Mouse (Mus musculus) forebrain, embryonic 10.5 days (tissue): ENCODE measurements around the gene Shroom1. TPM values are rescaled to one million over a fixed set of nuclear protein-coding genes. Genes with fewer than 3 reads are reported as not detected.

ENCODE experiments used
- DNase-seq: peaks from one replicate; pipeline ENCODE4 v3.0.0-alpha.2; 2017; ENCODE audit warnings: low spot score; ENCODE audit errors: extremely low spot score
- H3K27ac ChIP-seq: fragments of 300-500 bp; sonication (generic); 2 replicates; pipeline ENCODE4 v1.5.1; 2016; ENCODE audit warnings: mild to moderate bottlenecking
- H3K27me3 ChIP-seq: fragments of 300-500 bp; sonication (generic); 2 replicates; pipeline ENCODE4 v1.6.1; 2016; ENCODE audit warnings: mild to moderate bottlenecking; ENCODE audit not compliant: poor library complexity, severe bottlenecking
- H3K36me3 ChIP-seq: fragments of 300-500 bp; sonication (generic); replicated peaks from 2 replicates; pipeline ENCODE4 v1.6.1; 2016; ENCODE audit warnings: mild to moderate bottlenecking, moderate library complexity
- H3K4me1 ChIP-seq: fragments of 300-500 bp; sonication (generic); 2 replicates; pipeline ENCODE4 v1.6.1; 2016
- H3K4me3 ChIP-seq: fragments of 300-500 bp; sonication (generic); 2 replicates; pipeline ENCODE4 v1.5.1; 2016; ENCODE audit warnings: mild to moderate bottlenecking, moderate library complexity
- H3K9me3 ChIP-seq: fragments of 300-500 bp; sonication (generic); 2 replicates; pipeline ENCODE4 v1.6.1; 2016; ENCODE audit warnings: mild to moderate bottlenecking, moderate library complexity
- WGBS: fragments of 180-500 bp; shearing (Covaris S2); methylation state at CpG from one replicate; pipeline ENCODE4 v1.1.7; 2016; 5-methylcytosine and 5-hydroxymethylcytosine counted together
- microRNA-seq: library from miRNA; unstranded; fragments of <30 nt; microRNA quantifications from one replicate; pipeline ENCODE4, GENCODE M21; 2017
- polyA plus RNA-seq: library from polyadenylated mRNA; unstranded; fragments of >200 nt; fragmentation: Nextera tagmentation; extraction: Ambion mirVana; gene quantifications from 2 replicates; pipeline ENCODE4 v1.2.1, GENCODE M21; 2016

Shroom1 gene
- polyA plus RNA-seq, 1 experiment from 2014 or later, result 1.2 TPM

GRCm38 (mm10) chr11:53508591-53508990, 51.6 kb downstream of the Shroom1 start:
- H3K4me1 ChIP-seq, result peaks cover 25% of the 10 kb centered on the region
- no peak overlapping the region for H3K4me3 ChIP-seq
- no peak overlapping the region for H3K27ac ChIP-seq
- no peaks in the 10 kb centered on the region for H3K9me3 ChIP-seq
- no peak for DNase-seq
- no peaks in the 10 kb centered on the region for H3K36me3 ChIP-seq
- WGBS, result 60% methylated on average over 3 of the region's 3 CpGs
- 0 out of 2 replicates have a peak, but pooled peaks cover 6% of the 10 kb centered on the region for H3K27me3 ChIP-seq

GRCm38 (mm10) chr11:53510351-53510750, 53.3 kb downstream of the Shroom1 start:
- DNase-seq, result no peak

GRCm38 (mm10) chr11:53516775-53517627, 60.0 kb downstream of the Shroom1 start:
- 77% methylated on average over 8 of the region's 8 CpGs for WGBS
- Histone ChIP-seq H3K4me1 (peaks cover 41% of the 10 kb centered on the region), H3K27ac (no peak overlapping the region), H3K4me3 (no peak overlapping the region), H3K9me3 (no peaks in the 10 kb centered on the region), H3K36me3 (no peaks in the 10 kb centered on the region), H3K27me3 (peaks cover 26% of the 10 kb centered on the region)
- no peak for DNase-seq

More at GRCm38 (mm10) chr11:53510351-53510750, 53.3 kb downstream of the Shroom1 start:
- no peak overlapping the region for H3K27ac ChIP-seq
- H3K27me3 ChIP-seq, result 0 out of 2 replicates have a peak, but pooled peaks cover 6% of the 10 kb centered on the region
- no peaks in the 10 kb centered on the region for H3K36me3 ChIP-seq
- H3K4me1 ChIP-seq, result peaks cover 11% of the 10 kb centered on the region
- H3K4me3 ChIP-seq, result no peak overlapping the region
- no peaks in the 10 kb centered on the region for H3K9me3 ChIP-seq
- 79% methylated on average over 5 of the region's 5 CpGs for WGBS

Small RNA genes within 50 kb of the gene (microRNA-seq; reads per million reads assigned to microRNA genes)
- not detected for gene Mir6920

Other genes with a start within 250 kb of the Shroom1 start
- gene Hspa4, start 156.7 kb upstream of the Shroom1 start, polyA plus RNA-seq, result 127 and 136 TPM in 2 replicates
- 24.1 and 27.7 TPM in 2 replicates for gene Zcchc10, start 132.5 kb upstream of the Shroom1 start, polyA plus RNA-seq
- gene Aff4, start 106.4 kb upstream of the Shroom1 start, polyA plus RNA-seq, result 31.5 and 33.5 TPM in 2 replicates
- 0.32 TPM in 1 of 2 replicates, not detected in the other for gene Leap2, start 34.0 kb upstream of the Shroom1 start, polyA plus RNA-seq
- 590 and 612 TPM in 2 replicates for gene Uqcrq, start 26.4 kb upstream of the Shroom1 start, polyA plus RNA-seq
- gene Gdf9, start 26.2 kb upstream of the Shroom1 start, polyA plus RNA-seq, result 1.1 and 2.0 TPM in 2 replicates
- not detected in 2 replicates for gene Gm10447, start 95 bp upstream of the Shroom1 start, polyA plus RNA-seq
- not detected in 2 replicates for gene Gm9837, start 13.3 kb downstream of the Shroom1 start, polyA plus RNA-seq
- gene Gm9945, start 23.0 kb downstream of the Shroom1 start, polyA plus RNA-seq, result 0.30 TPM in 1 of 2 replicates, not detected in the other
- 0.46 and 0.97 TPM in 2 replicates for gene Sowaha, start 23.1 kb downstream of the Shroom1 start, polyA plus RNA-seq
- 22.7 and 22.9 TPM in 2 replicates for gene Sept8, start 62.1 kb downstream of the Shroom1 start, polyA plus RNA-seq
- 78.4 and 82.2 TPM in 2 replicates for gene Kif3a, start 110.2 kb downstream of the Shroom1 start, polyA plus RNA-seq
- gene Il4, start 161.5 kb downstream of the Shroom1 start, polyA plus RNA-seq, result 0.77 and 0.96 TPM in 2 replicates
- not detected in 2 replicates for gene Il13, start 177.5 kb downstream of the Shroom1 start, polyA plus RNA-seq